Mouse (Mus musculus) lung, adult 10 weeks (tissue): Measurements from ENCODE around the gene Gm13539. TPM values are rescaled to one million over a fixed set of nuclear protein-coding genes. Genes with fewer than 3 reads are reported as not detected.

Experiments used
- polyA plus RNA-seq: library from polyadenylated mRNA; stranded (reverse); fragments of 350-450 nt; fragmentation: Illumina TruSeq; extraction: RNeasy Lipid Tissue Mini Kit (QIAGEN cat#74804); gene quantifications from one replicate; pipeline ENCODE4 v1.2.3, GENCODE M21; 2014; ENCODE audit warnings: low read depth, low replicate concordance; ENCODE audit not compliant: insufficient read depth

The Gm13539 gene
- polyA plus RNA-seq = not detected

GRCm38 (mm10) chr2:25781957-25782356 lies at the start of gene Gm13539:
Gene Gm13539, plus strand, starts transcription at chr2:25782257.

GRCm38 (mm10) chr2:25736709-25737108 lies 45.3 kb upstream of the Gm13539 start, which contains the start of gene Obp2b:
Gene Obp2b, plus strand, starts transcription at chr2:25737009.

DNA sequence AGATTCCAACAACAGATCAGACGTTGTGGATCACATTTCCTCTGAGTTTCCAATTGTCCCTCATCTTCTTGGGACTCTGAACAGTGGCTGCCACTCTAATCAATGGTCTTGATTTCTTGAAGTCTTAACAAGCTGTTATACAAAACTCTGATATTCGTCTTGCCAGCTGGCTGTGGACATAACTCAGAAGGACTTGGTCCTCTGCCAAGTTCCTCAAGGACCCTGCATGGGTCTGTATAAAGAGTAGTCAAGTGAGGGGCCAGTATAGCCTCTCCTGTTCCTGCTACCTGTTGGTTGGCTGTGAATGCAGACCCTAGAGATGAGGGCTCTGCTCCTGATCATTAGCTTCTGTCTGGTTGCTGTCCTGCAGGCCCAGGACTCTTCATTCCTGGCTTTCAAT lies 16.8 kb upstream of the Gm13539 start, which contains the start of gene Lcn3:
Gene Lcn3, plus strand, starts transcription at position 301 of the 400 bp plus-strand sequence.

DNA sequence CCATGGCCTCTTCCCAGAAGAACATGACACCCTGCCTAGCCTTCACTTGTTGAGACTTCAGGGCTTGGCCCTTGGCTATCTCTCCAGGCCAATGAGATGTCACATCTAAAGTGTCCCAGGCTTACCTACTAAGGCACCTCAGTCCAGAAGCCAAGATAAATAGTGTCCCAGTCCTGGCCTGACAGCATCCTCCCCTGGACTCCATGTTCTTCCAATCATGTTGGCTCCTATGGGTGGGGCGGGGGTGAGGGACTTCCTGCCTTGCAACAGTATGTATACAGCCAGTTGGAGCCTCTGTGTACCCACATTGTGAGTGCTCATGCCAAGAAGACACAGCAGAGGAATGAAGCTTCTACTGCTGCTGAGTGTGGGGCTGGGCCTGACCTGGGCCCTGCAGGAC lies 5.3 kb upstream of the Gm13539 start, which contains the start of gene Lcn11:
Gene Lcn11, plus strand, starts transcription at position 301 of the 400 bp plus-strand sequence.

DNA sequence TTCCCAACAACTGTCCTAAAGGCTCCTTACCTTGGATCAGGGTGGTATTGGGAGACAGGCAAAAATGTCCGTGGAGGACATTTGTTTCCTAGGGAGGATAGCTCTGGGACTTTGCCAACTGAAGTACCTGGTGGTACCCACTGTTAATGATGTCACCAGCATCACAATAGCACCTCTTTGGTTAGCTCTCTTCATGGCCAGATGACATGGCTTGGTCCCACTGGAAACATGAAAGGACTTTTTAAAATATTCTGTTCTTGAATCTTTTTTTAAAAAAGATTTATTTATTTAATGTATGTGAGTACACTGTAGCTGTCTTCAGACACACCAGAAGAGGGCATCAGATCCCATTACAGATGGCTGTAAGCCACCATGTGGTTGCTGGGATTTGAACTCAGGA lies 33.7 kb downstream of the Gm13539 start, which contains the start of gene Glt6d1:
Gene Glt6d1, minus strand, starts transcription at position 101 of the 400 bp plus-strand sequence.

DNA sequence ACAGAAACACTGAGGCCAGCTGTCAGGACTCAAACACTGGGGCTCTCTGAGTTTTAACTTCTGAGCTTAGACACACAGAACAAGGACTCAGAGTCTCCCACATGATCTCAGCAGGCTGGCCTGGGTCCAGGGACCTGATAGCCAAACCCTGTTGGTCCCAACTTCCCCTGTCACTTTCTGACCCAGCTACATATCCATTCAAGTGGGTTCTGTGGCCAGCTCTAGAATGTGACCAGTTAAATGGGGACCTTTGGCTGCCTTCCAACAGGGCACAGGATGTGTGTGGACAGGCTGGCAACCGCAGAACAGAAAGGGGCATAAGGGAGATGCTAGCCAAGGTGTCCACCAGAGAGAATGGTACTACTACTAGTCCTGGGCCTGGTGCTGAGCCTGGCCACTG lies 40.7 kb downstream of the Gm13539 start, which contains the start of gene Lcn9:
Gene Lcn9, plus strand, starts transcription at position 348 of the 400 bp plus-strand sequence.

Other genes starting within 250 kb of the Gm13539 start
- 19.5 TPM for gene Traf2, start 235.3 kb upstream of the Gm13539 start, polyA plus RNA-seq
- gene Edf1, start 224.4 kb upstream of the Gm13539 start, polyA plus RNA-seq = 272 TPM
- gene Mamdc4, start 207.4 kb upstream of the Gm13539 start, polyA plus RNA-seq = 0.44 TPM
- gene Phpt1, start 207.0 kb upstream of the Gm13539 start, polyA plus RNA-seq = 64.0 TPM
- not detected for gene Ajm1, start 200.5 kb upstream of the Gm13539 start, polyA plus RNA-seq
- 25.9 TPM for gene Rabl6, start 173.7 kb upstream of the Gm13539 start, polyA plus RNA-seq
- gene Ccdc183, start 164.6 kb upstream of the Gm13539 start, polyA plus RNA-seq = not detected
- 21.1 TPM for gene Tmem141, start 160.3 kb upstream of the Gm13539 start, polyA plus RNA-seq
- 23.9 TPM for gene Fcna, start 154.2 kb upstream of the Gm13539 start, polyA plus RNA-seq
- not detected for gene Lcn8, start 129.1 kb upstream of the Gm13539 start, polyA plus RNA-seq
- gene Lcn5, start 124.3 kb upstream of the Gm13539 start, polyA plus RNA-seq = not detected
- not detected for gene Lcn6, start 105.5 kb upstream of the Gm13539 start, polyA plus RNA-seq
- not detected for gene Lcn10, start 99.5 kb upstream of the Gm13539 start, polyA plus RNA-seq
- gene Obp2a, start 82.2 kb upstream of the Gm13539 start, polyA plus RNA-seq = not detected
- gene Bmyc, start 75.5 kb upstream of the Gm13539 start, polyA plus RNA-seq = 21.5 TPM
- not detected for gene Obp2b, start 45.2 kb upstream of the Gm13539 start, polyA plus RNA-seq
- not detected for gene Lcn3, start 16.7 kb upstream of the Gm13539 start, polyA plus RNA-seq
- not detected for gene Lcn11, start 5.2 kb upstream of the Gm13539 start, polyA plus RNA-seq
- gene Glt6d1, start 33.6 kb downstream of the Gm13539 start, polyA plus RNA-seq = not detected
- not detected for gene Lcn9, start 40.9 kb downstream of the Gm13539 start, polyA plus RNA-seq
- gene Sohlh1, start 65.0 kb downstream of the Gm13539 start, polyA plus RNA-seq = not detected
- gene Kcnt1, start 81.5 kb downstream of the Gm13539 start, polyA plus RNA-seq = not detected
- gene Camsap1, start 201.0 kb downstream of the Gm13539 start, polyA plus RNA-seq = 3.3 TPM
- gene Ubac1, start 239.5 kb downstream of the Gm13539 start, polyA plus RNA-seq = 28.3 TPM